Mouse (Mus musculus) forebrain, embryonic 11.5 days (tissue): ENCODE data around the gene Mdm4. TPM values are rescaled to one million over a fixed set of nuclear protein-coding genes. Genes with fewer than 3 reads are reported as not detected.
"Not testable (repeated sequence)": the region's sequence is repeated elsewhere in the genome, so short reads cannot be mapped to it uniquely, and the experiment has no call there.

Source experiments
- ATAC-seq: fragments of 200-750 bp; cut with Nextera tagmentation; replicated peaks from 2 replicates; pipeline ENCODE4 v1.8.0; 2017; ENCODE audit warnings: moderate TSS enrichment; ENCODE audit not compliant: low FRiP score
- DNase-seq: peaks from one replicate; pipeline ENCODE4 v3.0.0-alpha.2; 2017; ENCODE audit warnings: low spot score
- H3K27ac ChIP-seq: fragments of 300-500 bp; sonication (generic); 2 replicates; pipeline ENCODE4 v1.5.1; 2014; ENCODE audit warnings: low read depth, low read length
- H3K27me3 ChIP-seq: fragments of 300-500 bp; sonication (generic); 2 replicates; pipeline ENCODE4 v1.6.1; 2014; ENCODE audit warnings: mild to moderate bottlenecking, low read length, mixed read lengths; ENCODE audit not compliant: control insufficient read depth, insufficient read depth
- H3K36me3 ChIP-seq: fragments of 300-500 bp; sonication (generic); 2 replicates; pipeline ENCODE4 v1.6.1; 2014; ENCODE audit warnings: mild to moderate bottlenecking, low read length, moderate library complexity, mixed read lengths; ENCODE audit not compliant: control insufficient read depth, insufficient read depth
- H3K4me1 ChIP-seq: fragments of 300-500 bp; sonication (generic); replicated peaks from 2 replicates; pipeline ENCODE4 v1.6.1; 2014; ENCODE audit warnings: low read length, mixed read lengths; ENCODE audit not compliant: control insufficient read depth, insufficient read depth
- H3K4me2 ChIP-seq: fragments of 300-500 bp; sonication (generic); 2 replicates; pipeline ENCODE4 v1.6.1; 2014; ENCODE audit warnings: low read depth, mild to moderate bottlenecking, low read length, moderate library complexity, mixed read lengths; ENCODE audit not compliant: severe bottlenecking
- H3K4me3 ChIP-seq: fragments of 300-500 bp; sonication (generic); 2 replicates; pipeline ENCODE4 v1.5.1; 2014; ENCODE audit warnings: low read depth, low read length
- H3K9ac ChIP-seq: fragments of 300-500 bp; sonication (generic); 2 replicates; pipeline ENCODE4 v1.6.1; 2014; ENCODE audit warnings: low read length
- H3K9me3 ChIP-seq: fragments of 300-500 bp; sonication (generic); 2 replicates; pipeline ENCODE4 v1.6.1; 2016; ENCODE audit warnings: low read length, mixed read lengths; ENCODE audit not compliant: control insufficient read depth
- WGBS: fragments of 180-500 bp; shearing (Covaris S2); extraction: QIAGEN DNeasy Blood & Tissue Kit; methylation state at CpG from one replicate; pipeline ENCODE4 v1.1.7; 2014; 5-methylcytosine and 5-hydroxymethylcytosine counted together
- polyA plus RNA-seq: library from polyadenylated mRNA; unstranded; fragments of >200 nt; fragmentation: Nextera tagmentation; extraction: Ambion mirVana; gene quantifications from 2 replicates; pipeline ENCODE4 v1.2.1, GENCODE M21; 2014

Gene Mdm4
- polyA plus RNA-seq, 1 experiment from 2014 or later: 51.0 TPM

DNA sequence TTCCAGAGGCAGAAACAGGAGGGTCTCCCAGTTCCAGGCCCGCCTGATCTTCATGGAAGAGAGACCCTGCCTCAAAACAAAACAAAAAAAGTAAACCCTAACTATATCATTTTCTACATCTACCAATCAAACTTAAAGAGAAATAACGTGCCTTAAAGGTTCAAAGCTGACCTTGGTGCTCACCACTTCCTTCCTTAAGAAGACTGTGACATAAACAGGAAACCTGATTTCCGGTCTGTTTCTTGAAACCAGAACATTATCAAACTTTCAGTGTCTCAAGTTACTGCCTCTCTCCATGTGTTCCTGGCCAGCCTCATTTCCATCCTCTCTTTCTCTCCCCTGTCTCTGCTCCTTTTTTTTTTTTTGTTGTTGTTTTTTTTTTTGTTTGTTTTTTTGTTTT is 617 bp downstream of the Mdm4 start:
- H3K9me3 ChIP-seq: no peaks in the 10 kb centered on the region
- no peaks in the 10 kb centered on the region for H3K36me3 ChIP-seq
- H3K9ac ChIP-seq: no peak overlapping the region
- no peak overlapping the region for H3K4me3 ChIP-seq
- H3K4me1 ChIP-seq: peaks cover 6% of the 10 kb centered on the region
- no peak overlapping the region for H3K4me2 ChIP-seq
- H3K27me3 ChIP-seq: no peaks in the 10 kb centered on the region
- ATAC-seq (no peak), DNase-seq (no peak)
- WGBS: 88% methylated on average over 3 of the region's 3 CpGs
- no peak overlapping the region for H3K27ac ChIP-seq

DNA sequence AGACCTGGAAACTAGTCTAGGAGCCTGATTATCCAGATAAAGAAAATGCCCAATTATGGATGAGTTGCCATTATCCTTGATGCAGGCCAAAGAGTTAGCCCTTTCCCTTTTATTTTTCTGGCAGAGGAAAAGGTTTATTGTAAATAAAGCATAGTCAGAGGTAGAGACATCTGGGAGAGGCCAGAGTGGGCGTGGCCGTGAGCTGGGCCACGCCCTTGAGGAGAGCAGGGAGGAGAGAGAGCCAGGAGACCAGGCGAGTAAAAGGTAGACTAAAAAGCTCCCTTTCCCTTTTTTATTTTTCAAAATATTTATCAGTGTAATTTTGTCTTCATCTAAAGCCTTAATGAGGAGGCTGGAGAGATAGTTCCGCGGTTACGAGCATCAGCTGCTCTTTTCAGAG is 2.4 kb downstream of the Mdm4 start:
- H3K4me1 ChIP-seq: peaks cover 8% of the 10 kb centered on the region
- no peaks in the 10 kb centered on the region for H3K27me3 ChIP-seq
- 38% methylated on average over 7 of the region's 7 CpGs for WGBS
- H3K4me2 ChIP-seq: no peak overlapping the region
- ATAC-seq (no peak), DNase-seq (no peak)
- no peaks in the 10 kb centered on the region for H3K9me3 ChIP-seq
- H3K4me3 ChIP-seq: no peak overlapping the region
- no peak overlapping the region for H3K9ac ChIP-seq
- no peak overlapping the region for H3K27ac ChIP-seq
- H3K36me3 ChIP-seq: no peaks in the 10 kb centered on the region

GRCm38 (mm10) chr1:133027126-133027525 is 3.2 kb downstream of the Mdm4 start:
- Histone ChIP-seq H3K4me3 (no peak overlapping the region), H3K27me3 (no peaks in the 10 kb centered on the region), H3K27ac (no peak overlapping the region), H3K4me1 (peaks cover 3% of the 10 kb centered on the region; the same call in 1 of the 2 replicates), H3K9ac (no peak overlapping the region), H3K4me2 (no peak overlapping the region), H3K9me3 (no peaks in the 10 kb centered on the region), H3K36me3 (no peaks in the 10 kb centered on the region)
- WGBS: 97% methylated on average over 2 of the region's 2 CpGs
- no peak for ATAC-seq
- no peak for DNase-seq

GRCm38 (mm10) chr1:133025796-133026190 is 4.6 kb downstream of the Mdm4 start:
- Histone ChIP-seq H3K4me2 (peak overlapping the region; percentile 67), H3K4me3 (peak overlapping the region; percentile 90), H3K9ac (peak overlapping the region; percentile 96)
- ATAC-seq, H3K9me3 ChIP-seq, H3K27me3 ChIP-seq, H3K4me1 ChIP-seq, DNase-seq, H3K27ac ChIP-seq, H3K36me3 ChIP-seq: not testable (repeated sequence)
- 39% methylated on average over 19 of the region's 23 CpGs for whole genome bisulfite sequencing

DNA sequence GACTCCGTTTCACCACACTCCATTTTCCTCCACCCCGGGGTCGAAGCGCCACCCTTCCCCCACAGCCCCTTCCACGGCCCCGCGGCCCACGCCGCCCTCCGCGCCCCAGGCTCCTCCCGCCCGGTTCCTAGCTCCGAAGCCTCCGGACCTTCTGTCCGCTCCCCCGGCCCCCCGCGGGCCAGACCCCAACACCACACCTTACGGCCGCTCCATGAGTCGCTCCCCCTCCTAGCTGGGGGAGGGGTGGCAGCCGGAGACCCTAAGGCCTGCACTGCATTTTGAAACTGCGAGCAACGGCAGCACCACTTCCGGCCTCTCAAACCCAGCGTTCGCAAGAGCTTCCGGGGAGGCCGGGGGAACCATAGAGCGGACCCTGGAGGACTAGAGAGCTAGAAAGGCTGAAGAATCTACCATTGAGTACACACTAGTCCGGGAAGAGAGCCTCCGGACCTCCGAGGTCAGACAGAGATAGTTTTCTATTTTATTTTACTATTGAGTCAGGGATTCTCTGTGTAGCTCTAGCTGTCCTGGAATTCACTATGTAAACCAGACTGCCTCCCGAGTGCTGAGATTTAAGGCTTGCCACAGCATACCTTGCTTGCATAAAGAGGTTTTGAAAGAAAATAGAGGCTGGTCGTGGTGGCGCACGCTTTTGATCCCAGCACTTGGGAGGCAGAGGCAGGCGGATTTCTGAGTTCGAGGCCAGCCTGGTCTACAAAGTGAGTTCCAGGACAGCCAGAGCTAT is 5.1 kb downstream of the Mdm4 start:
- Histone ChIP-seq H3K9ac (peak overlapping the region; percentile 96), H3K36me3 (no peaks in the 10 kb centered on the region), H3K4me2 (peak overlapping the region; percentile 67), H3K4me3 (peak overlapping the region; percentile 90), H3K4me1 (peaks cover 3% of the 10 kb centered on the region; the same call in 1 of the 2 replicates), H3K27me3 (no peaks in the 10 kb centered on the region), H3K9me3 (no peaks in the 10 kb centered on the region), H3K27ac (peak overlapping the region; percentile 84)
- under 1% methylated on average over 40 of the region's 40 CpGs for WGBS
- DNase-seq (peak; percentile 95), ATAC-seq (peak; percentile 95)

DNA sequence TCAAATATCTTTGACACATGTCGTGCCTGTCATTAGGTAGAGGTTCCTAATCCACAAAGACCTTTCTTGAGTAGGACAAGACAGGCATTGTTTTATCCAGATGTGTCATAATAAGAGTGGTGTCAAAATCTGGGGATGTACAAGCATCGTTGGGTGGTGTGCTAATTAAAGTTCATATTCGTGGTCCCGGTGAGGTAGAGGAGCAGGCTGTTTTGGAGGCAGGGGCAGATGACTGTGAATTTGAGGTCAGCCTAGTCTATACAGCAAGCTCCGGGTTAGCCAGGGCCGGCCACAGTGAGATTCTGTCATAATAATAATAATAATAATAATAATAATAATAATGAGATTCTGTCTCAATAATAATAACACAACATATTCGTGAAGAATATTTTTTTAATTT is 5.9 kb downstream of the Mdm4 start:
- 0 out of 2 replicates have a peak, but pooled peaks have one; percentile 44 for ATAC-seq
- WGBS: 43% methylated on average over 7 of the region's 7 CpGs
- H3K4me2 ChIP-seq: peak overlapping the region; percentile 67
- peak overlapping the region; percentile 96 for H3K9ac ChIP-seq
- no peaks in the 10 kb centered on the region for H3K9me3 ChIP-seq
- peaks cover 3% of the 10 kb centered on the region; the same call in 1 of the 2 replicates for H3K4me1 ChIP-seq
- H3K27me3 ChIP-seq: no peaks in the 10 kb centered on the region
- DNase-seq: no peak
- H3K27ac ChIP-seq: no peak overlapping the region
- no peaks in the 10 kb centered on the region for H3K36me3 ChIP-seq
- H3K4me3 ChIP-seq: peak overlapping the region; percentile 90

DNA sequence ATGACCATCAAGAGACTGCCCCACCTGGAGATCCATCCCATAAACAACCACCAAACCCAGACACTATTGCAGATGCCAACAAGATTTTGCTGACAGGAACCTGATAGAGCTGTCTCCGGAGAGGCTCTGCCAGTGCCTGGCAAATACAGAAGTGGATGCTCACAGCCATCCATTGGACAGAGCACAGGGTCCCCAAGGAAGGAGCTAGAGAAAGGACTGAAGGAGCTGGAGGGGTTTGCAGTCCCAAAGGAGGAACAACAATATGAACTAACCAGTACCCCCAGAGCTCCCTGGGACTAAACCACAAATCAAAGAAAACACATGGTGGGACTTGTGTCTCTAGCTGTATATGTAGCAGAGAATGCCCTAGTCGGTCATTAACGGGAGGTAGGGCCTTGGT is 6.6 kb downstream of the Mdm4 start:
- WGBS: 96% methylated on average over 3 of the region's 3 CpGs
- H3K36me3 ChIP-seq, H3K9ac ChIP-seq, H3K27ac ChIP-seq, ATAC-seq, DNase-seq, H3K9me3 ChIP-seq, H3K4me3 ChIP-seq, H3K27me3 ChIP-seq, H3K4me1 ChIP-seq: not testable (repeated sequence)
- peak overlapping the region; percentile 67; the same call in 1 of the 2 replicates for H3K4me2 ChIP-seq

DNA sequence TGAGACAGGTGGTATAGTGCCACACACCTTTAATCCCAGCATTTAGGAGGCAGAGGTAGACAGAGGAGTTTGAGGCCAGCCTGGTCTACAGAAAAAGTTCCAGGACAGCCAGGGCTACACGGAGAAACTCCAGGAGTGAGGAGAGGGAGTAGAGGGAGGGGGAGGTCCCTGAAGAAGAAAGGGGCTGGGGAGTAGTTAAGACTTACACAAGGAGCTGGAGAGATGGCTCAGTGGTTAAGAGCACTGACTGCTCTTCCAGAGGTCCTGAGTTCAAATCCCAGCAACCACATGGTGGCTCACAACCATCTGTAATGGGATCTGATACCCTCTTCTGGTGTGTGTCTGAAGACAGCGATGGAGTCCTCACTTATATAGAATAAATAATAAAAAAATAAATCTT is 8.4 kb downstream of the Mdm4 start:
- not testable (repeated sequence) for H3K4me2 ChIP-seq, H3K27ac ChIP-seq, DNase-seq, H3K4me1 ChIP-seq, H3K4me3 ChIP-seq, H3K9me3 ChIP-seq, H3K9ac ChIP-seq, H3K27me3 ChIP-seq, ATAC-seq, H3K36me3 ChIP-seq
- 95% methylated on average over 2 of the region's 2 CpGs for WGBS

GRCm38 (mm10) chr1:133021391-133021790 is 9.0 kb downstream of the Mdm4 start:
- no peaks in the 10 kb centered on the region for H3K27me3 ChIP-seq
- WGBS: 94% methylated on average over 7 of the region's 7 CpGs
- H3K4me3 ChIP-seq: no peak overlapping the region
- H3K9me3 ChIP-seq: no peaks in the 10 kb centered on the region
- H3K27ac ChIP-seq: no peak overlapping the region
- DNase-seq: no peak
- peaks cover 2% of the 10 kb centered on the region; the same call in 1 of the 2 replicates for H3K36me3 ChIP-seq
- ATAC-seq: no peak
- no peak overlapping the region for H3K9ac ChIP-seq
- peaks cover 3% of the 10 kb centered on the region; the same call in 1 of the 2 replicates for H3K4me1 ChIP-seq
- no peak overlapping the region for H3K4me2 ChIP-seq
